Mouse (Mus musculus) liver, embryonic 13.5 days (tissue): ENCODE data around the gene Ttc29. TPM values are rescaled to one million over a fixed set of nuclear protein-coding genes. Genes with fewer than 3 reads are reported as not detected.

Source experiments
- ATAC-seq: fragments of 200-750 bp; cut with Nextera tagmentation; 2 replicates; pipeline ENCODE4 v1.8.0; 2017; ENCODE audit warnings: low read depth, mild to moderate bottlenecking, moderate number of reproducible peaks, moderate library complexity
- DNase-seq: peaks from one replicate; pipeline ENCODE4 v3.0.0; 2022
- H3K27ac ChIP-seq: fragments of 300-500 bp; sonication (generic); 2 replicates; pipeline ENCODE4 v1.5.1; 2015; ENCODE audit warnings: moderate library complexity, mild to moderate bottlenecking, inconsistent platforms
- H3K27me3 ChIP-seq: fragments of 300-500 bp; sonication (generic); 2 replicates; pipeline ENCODE4 v1.6.1; 2015; ENCODE audit warnings: mild to moderate bottlenecking, inconsistent platforms
- H3K36me3 ChIP-seq: fragments of 300-500 bp; sonication (generic); 2 replicates; pipeline ENCODE4 v1.6.1; 2015; ENCODE audit warnings: mild to moderate bottlenecking, inconsistent platforms
- H3K4me1 ChIP-seq: fragments of 300-500 bp; sonication (generic); replicated peaks from 2 replicates; pipeline ENCODE4 v1.6.1; 2015; ENCODE audit warnings: inconsistent platforms
- H3K4me2 ChIP-seq: fragments of 300-500 bp; sonication (generic); 2 replicates; pipeline ENCODE4 v1.6.1; 2015; ENCODE audit warnings: inconsistent platforms, mild to moderate bottlenecking, moderate library complexity
- H3K4me3 ChIP-seq: fragments of 300-500 bp; sonication (generic); replicated peaks from 2 replicates; pipeline ENCODE4 v1.5.1; 2015; ENCODE audit warnings: mild to moderate bottlenecking, inconsistent platforms
- H3K9ac ChIP-seq: fragments of 300-500 bp; sonication (generic); 2 replicates; pipeline ENCODE4 v1.6.1; 2015; ENCODE audit warnings: mild to moderate bottlenecking, inconsistent platforms
- H3K9me3 ChIP-seq: fragments of 300-500 bp; sonication (generic); replicated peaks from 2 replicates; pipeline ENCODE4 v1.6.1; 2016; ENCODE audit warnings: inconsistent platforms
- WGBS: fragments of 180-500 bp; shearing (Covaris S2); methylation state at CpG from one replicate; pipeline ENCODE4 v1.1.7; 2015; ENCODE audit not compliant: insufficient replicate concordance; 5-methylcytosine and 5-hydroxymethylcytosine counted together
- polyA plus RNA-seq: library from polyadenylated mRNA; unstranded; fragments of >200 nt; fragmentation: Nextera tagmentation; extraction: Ambion mirVana; gene quantifications from 2 replicates; pipeline ENCODE4 v1.2.1, GENCODE M21; 2015

Ttc29 gene
- polyA plus RNA-seq, 1 experiment from 2014 or later = not detected

GRCm38 (mm10) chr8:78426875-78427768 lies 214.0 kb downstream of the Ttc29 start:
- H3K4me2 ChIP-seq = no peak overlapping the region
- no peaks in the 10 kb centered on the region for H3K4me1 ChIP-seq
- H3K27ac ChIP-seq = no peak overlapping the region
- H3K9ac ChIP-seq = no peak overlapping the region
- WGBS = 3% methylated on average over 32 of the region's 32 CpGs
- no peak for ATAC-seq
- H3K36me3 ChIP-seq = no peaks in the 10 kb centered on the region
- DNase-seq = no peak
- no peaks in the 10 kb centered on the region for H3K9me3 ChIP-seq
- H3K27me3 ChIP-seq = peaks cover 72% of the 10 kb centered on the region
- no peak overlapping the region for H3K4me3 ChIP-seq

DNA sequence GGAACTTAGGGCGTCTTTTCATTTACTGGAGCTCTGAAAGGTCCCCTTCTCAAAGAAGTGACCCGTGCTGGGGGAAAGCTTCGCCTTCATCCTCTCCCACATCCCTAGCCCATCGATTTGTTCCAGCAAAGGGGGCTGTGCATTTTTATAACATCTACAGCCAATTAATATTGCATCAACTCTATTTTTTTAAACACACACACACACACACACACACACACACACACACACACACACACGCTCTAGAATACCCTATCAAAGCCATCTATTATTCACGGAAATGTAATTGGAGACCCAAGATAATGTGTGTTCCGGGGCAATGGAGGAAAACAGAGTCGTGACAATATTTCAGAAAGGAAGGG lies 214.7 kb downstream of the Ttc29 start:
- H3K4me1 ChIP-seq = no peaks in the 10 kb centered on the region
- 2% methylated on average over 8 of the region's 8 CpGs for WGBS
- H3K9me3 ChIP-seq = no peaks in the 10 kb centered on the region
- no peak overlapping the region for H3K4me2 ChIP-seq
- no peak overlapping the region for H3K9ac ChIP-seq
- no peak overlapping the region for H3K27ac ChIP-seq
- DNase-seq (no peak), ATAC-seq (no peak)
- no peaks in the 10 kb centered on the region for H3K36me3 ChIP-seq
- H3K27me3 ChIP-seq = peaks cover 73% of the 10 kb centered on the region
- no peak overlapping the region for H3K4me3 ChIP-seq

- H3K4me1 ChIP-seq = no peaks in the 10 kb centered on the region
- H3K9me3 ChIP-seq = no peaks in the 10 kb centered on the region
- ATAC-seq = no peak
- no peak overlapping the region for H3K4me2 ChIP-seq
- H3K4me3 ChIP-seq = no peak overlapping the region
- 7% methylated on average over 11 of the region's 11 CpGs for WGBS
- no peak overlapping the region for H3K27ac ChIP-seq
- no peak overlapping the region for H3K9ac ChIP-seq
- H3K36me3 ChIP-seq = no peaks in the 10 kb centered on the region
- H3K27me3 ChIP-seq = peaks cover 72% of the 10 kb centered on the region
- no peak for DNase-seq
Observed at GRCm38 (mm10) chr8:78428148-78428547, 215.1 kb downstream of the Ttc29 start.

DNA sequence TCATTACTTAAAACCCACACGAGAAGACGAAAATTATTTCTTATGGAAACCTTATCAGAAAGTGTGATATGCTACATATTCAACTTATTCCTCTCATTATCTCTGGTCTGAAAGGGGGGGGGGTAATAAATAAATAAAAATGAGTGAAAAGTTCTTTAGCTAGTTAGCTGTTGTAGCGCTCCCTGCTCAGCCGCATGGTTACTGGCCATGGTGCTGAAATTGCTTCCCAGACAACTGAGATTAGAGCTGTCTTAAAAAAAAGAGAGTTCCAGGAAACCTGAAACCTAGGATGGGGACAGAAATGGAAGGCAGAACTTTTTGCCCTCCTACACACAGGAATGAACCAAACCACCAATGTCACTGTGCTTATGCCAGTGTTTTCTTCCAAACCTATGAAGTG lies 218.3 kb downstream of the Ttc29 start:
- no peak for DNase-seq
- no peak overlapping the region for H3K4me2 ChIP-seq
- ATAC-seq = no peak
- no peaks in the 10 kb centered on the region for H3K4me1 ChIP-seq
- 10% methylated on average over 4 of the region's 4 CpGs for WGBS
- no peak overlapping the region for H3K4me3 ChIP-seq
- no peaks in the 10 kb centered on the region for H3K9me3 ChIP-seq
- H3K36me3 ChIP-seq = no peaks in the 10 kb centered on the region
- H3K27me3 ChIP-seq = peaks cover 78% of the 10 kb centered on the region
- H3K9ac ChIP-seq = no peak overlapping the region
- no peak overlapping the region for H3K27ac ChIP-seq

DNA sequence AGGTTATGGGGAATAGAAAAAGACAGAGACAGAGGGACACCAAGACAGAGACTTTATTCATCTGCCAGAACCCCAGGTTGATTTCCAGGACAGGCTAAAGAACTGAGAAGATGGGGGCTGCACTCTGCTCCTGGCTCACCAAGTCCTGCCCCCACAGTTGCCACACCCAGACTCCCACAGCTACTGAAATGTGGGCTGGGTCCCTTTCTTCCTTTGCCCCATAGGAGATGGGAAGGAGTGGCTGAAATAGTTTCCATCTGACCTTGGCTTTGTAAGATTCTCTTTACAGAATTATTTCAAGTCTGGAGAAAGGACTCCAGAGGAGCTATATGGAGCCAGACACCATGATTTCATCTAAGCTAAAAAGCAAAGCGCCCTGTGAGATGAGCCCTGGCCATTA lies 219.4 kb downstream of the Ttc29 start:
- no peak for DNase-seq
- H3K4me3 ChIP-seq = no peak overlapping the region
- WGBS = 29% methylated on average over 1 of the region's 1 CpGs
- H3K27ac ChIP-seq = no peak overlapping the region
- H3K9me3 ChIP-seq = no peaks in the 10 kb centered on the region
- no peak overlapping the region for H3K9ac ChIP-seq
- no peaks in the 10 kb centered on the region for H3K4me1 ChIP-seq
- no peak for ATAC-seq
- no peaks in the 10 kb centered on the region for H3K36me3 ChIP-seq
- H3K27me3 ChIP-seq = peaks cover 78% of the 10 kb centered on the region
- H3K4me2 ChIP-seq = no peak overlapping the region

GRCm38 (mm10) chr8:78433318-78433717 lies 220.2 kb downstream of the Ttc29 start:
- H3K4me3 ChIP-seq = no peak overlapping the region
- no peaks in the 10 kb centered on the region for H3K9me3 ChIP-seq
- no peaks in the 10 kb centered on the region for H3K4me1 ChIP-seq
- H3K9ac ChIP-seq = no peak overlapping the region
- H3K27me3 ChIP-seq = peaks cover 78% of the 10 kb centered on the region
- ATAC-seq (no peak), DNase-seq (no peak)
- H3K27ac ChIP-seq = no peak overlapping the region
- WGBS = 19% methylated on average over 5 of the region's 5 CpGs
- no peaks in the 10 kb centered on the region for H3K36me3 ChIP-seq
- no peak overlapping the region for H3K4me2 ChIP-seq

DNA sequence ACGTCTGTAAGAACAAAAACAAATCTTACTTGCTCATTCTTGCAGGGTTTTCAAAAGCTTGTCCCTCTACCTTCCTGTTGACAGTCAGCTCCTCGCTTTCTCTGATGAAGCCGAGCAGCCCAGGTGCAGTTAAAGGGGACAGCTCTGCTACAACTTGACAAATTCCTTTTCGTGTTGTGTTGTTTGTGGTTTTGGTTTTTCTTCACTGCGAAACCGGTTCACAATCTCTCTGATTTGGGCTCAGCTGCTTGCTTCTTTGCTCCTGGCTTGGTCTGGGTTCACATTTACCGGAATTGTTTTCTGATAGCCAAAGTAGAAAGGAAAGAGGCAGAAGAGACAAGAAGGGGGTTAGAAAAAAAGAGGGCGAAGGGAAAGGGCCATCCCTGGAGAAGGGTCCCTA lies 221.2 kb downstream of the Ttc29 start:
- Histone ChIP-seq H3K4me1 (no peaks in the 10 kb centered on the region), H3K36me3 (no peaks in the 10 kb centered on the region), H3K9me3 (no peaks in the 10 kb centered on the region), H3K4me2 (no peak overlapping the region), H3K27ac (no peak overlapping the region), H3K4me3 (no peak overlapping the region), H3K9ac (no peak overlapping the region), H3K27me3 (peaks cover 79% of the 10 kb centered on the region)
- no peak for DNase-seq
- 4% methylated on average over 8 of the region's 8 CpGs for WGBS
- no peak for ATAC-seq

- Histone ChIP-seq H3K4me3 (no peak overlapping the region), H3K9ac (no peak overlapping the region), H3K36me3 (no peaks in the 10 kb centered on the region), H3K27ac (no peak overlapping the region), H3K4me1 (no peaks in the 10 kb centered on the region), H3K9me3 (no peaks in the 10 kb centered on the region), H3K4me2 (no peak overlapping the region), H3K27me3 (peaks cover 77% of the 10 kb centered on the region)
- no peak for DNase-seq
- 3% methylated on average over 62 of the region's 62 CpGs for WGBS
- no peak for ATAC-seq
Observed at GRCm38 (mm10) chr8:78434823-78435623, 221.9 kb downstream of the Ttc29 start.

GRCm38 (mm10) chr8:78435624-78435960 lies 222.5 kb downstream of the Ttc29 start:
- H3K4me2 ChIP-seq = no peak overlapping the region
- no peak overlapping the region for H3K9ac ChIP-seq
- ATAC-seq (no peak), DNase-seq (no peak)
- H3K27ac ChIP-seq = no peak overlapping the region
- H3K4me3 ChIP-seq = no peak overlapping the region
- peaks cover 78% of the 10 kb centered on the region for H3K27me3 ChIP-seq
- WGBS = 5% methylated on average over 18 of the region's 18 CpGs
- H3K9me3 ChIP-seq = no peaks in the 10 kb centered on the region
- H3K4me1 ChIP-seq = no peaks in the 10 kb centered on the region
- H3K36me3 ChIP-seq = no peaks in the 10 kb centered on the region

- DNase-seq (no peak), ATAC-seq (no peak)
- Histone ChIP-seq H3K4me2 (peak within 1 kb of the TSS; percentile 34), H3K9me3 (no peaks in the 10 kb centered on the region), H3K4me3 (peak within 1 kb of the TSS; percentile 25), H3K27me3 (peaks cover 79% of the 10 kb centered on the region), H3K9ac (no peak within 1 kb of the TSS), H3K27ac (no peak within 1 kb of the TSS), H3K36me3 (no peaks in the 10 kb centered on the region), H3K4me1 (no peaks in the 10 kb centered on the region)
- WGBS = 2% methylated on average over 46 of the region's 54 CpGs
Observed at GRCm38 (mm10) chr8:78436071-78436651, 223.1 kb downstream of the Ttc29 start, which contains the start of gene Pou4f2. Gene Pou4f2, minus strand, starts transcription at chr8:78436645.

DNA sequence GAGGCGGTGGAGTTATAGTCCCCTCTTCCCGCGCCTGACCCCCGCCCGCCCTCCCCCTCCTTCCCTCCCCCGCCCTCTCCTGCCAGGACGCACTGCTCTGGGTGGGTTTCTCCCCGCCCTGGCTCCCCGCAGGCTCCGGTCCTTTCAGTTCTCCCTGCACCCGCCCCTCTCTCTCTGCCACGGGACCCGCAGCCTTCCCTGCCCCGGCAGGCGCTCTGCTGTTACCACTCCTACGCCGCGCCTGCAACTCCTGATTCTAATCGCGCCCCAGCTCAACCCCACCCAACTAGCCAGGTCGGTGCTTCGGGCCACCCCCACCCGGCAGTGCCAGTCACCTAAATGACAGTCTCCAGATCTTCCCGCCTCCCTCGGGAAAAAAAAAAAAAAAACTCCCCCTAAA lies 223.6 kb downstream of the Ttc29 start:
- Histone ChIP-seq H3K4me3 (0 out of 2 replicates have a peak overlapping the region, but pooled peaks have one; percentile 25), H3K27me3 (peaks cover 79% of the 10 kb centered on the region), H3K9me3 (no peaks in the 10 kb centered on the region), H3K9ac (no peak overlapping the region), H3K4me2 (peak overlapping the region; percentile 34; the same call in 1 of the 2 replicates), H3K27ac (no peak overlapping the region), H3K4me1 (no peaks in the 10 kb centered on the region), H3K36me3 (no peaks in the 10 kb centered on the region)
- WGBS = 3% methylated on average over 22 of the region's 25 CpGs
- ATAC-seq (no peak), DNase-seq (no peak)
